Comparison of ENCODE assay signal across 27 mouse cellular contexts in the genomic region with DNA sequence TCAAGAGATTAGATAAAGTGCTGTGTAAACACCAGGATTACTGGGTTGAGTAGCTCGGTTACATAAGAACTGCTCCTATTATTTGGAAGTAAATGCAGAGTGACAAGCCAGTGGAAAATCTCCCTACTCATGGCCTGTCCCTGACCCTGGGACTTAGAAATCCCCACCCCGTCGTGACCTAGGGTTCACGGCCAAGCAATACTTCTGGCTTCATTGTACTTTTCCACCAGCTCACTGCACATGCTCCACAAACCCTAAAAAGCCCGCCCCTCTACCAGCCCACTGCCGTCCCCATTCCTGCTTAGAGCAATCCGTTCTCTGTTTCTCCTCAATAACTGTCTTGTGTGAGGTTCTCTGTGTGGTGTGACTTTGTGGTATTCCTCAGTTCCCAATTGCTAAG. TPM values are rescaled to one million over a fixed set of nuclear protein-coding genes. Genes with fewer than 3 reads are reported as not detected.
"Had no signal": no experiment of that assay in that cellular context is flagged by ENCODE, and none has a peak within 500 bp of the region (broad histone marks: within the 10 kb centered on the region; RNA-seq: fewer than 3 reads in every experiment).

No protein-coding gene starts in this region.

- H3K9ac ChIP-seq: liver, embryonic 14.5 days; lung, embryonic 15.5 days; midbrain, embryonic 13.5 days; neural tube, embryonic 12.5 days; neural tube, embryonic 15.5 days had no signal

- H3K4me2 ChIP-seq: liver, embryonic 11.5 days; lung, embryonic 15.5 days; midbrain, embryonic 13.5 days; neural tube, embryonic 12.5 days; neural tube, embryonic 15.5 days had no signal

- H3K36me3 ChIP-seq: lung, embryonic 15.5 days; midbrain, embryonic 13.5 days; neural tube, embryonic 12.5 days; neural tube, embryonic 15.5 days had no signal

- H3K27ac ChIP-seq: layer of hippocampus, adult 2 months; liver, embryonic 14.5 days; lung, embryonic 15.5 days; midbrain, embryonic 13.5 days; neural tube, embryonic 12.5 days; neural tube, embryonic 15.5 days had no signal

- H3K4me3 ChIP-seq: layer of hippocampus, adult 2 months; lung, embryonic 15.5 days; midbrain, embryonic 13.5 days; neural tube, embryonic 12.5 days; neural tube, embryonic 15.5 days had no signal

- H3K27me3 ChIP-seq: lung, embryonic 15.5 days; midbrain, embryonic 13.5 days; neural tube, embryonic 12.5 days; neural tube, embryonic 15.5 days had no signal

- H3K4me1 ChIP-seq: lung, embryonic 15.5 days; midbrain, embryonic 13.5 days; neural tube, embryonic 12.5 days; neural tube, embryonic 15.5 days had no signal

- H3K9me3 ChIP-seq: lung, embryonic 15.5 days; neural tube, embryonic 12.5 days; neural tube, embryonic 15.5 days had no signal

- ATAC-seq: inflammation-experienced regulatory T-cells, adult 6 months; intestine, embryonic 16.5 days; midbrain, embryonic 13.5 days had no signal

- DNase-seq: kidney, adult 8-10 months; layer of hippocampus, adult 9-11 months; lung, postnatal 14 days; right cerebral cortex, adult 18-20 months; right cerebral cortex, postnatal 14 days; right cerebral cortex, postnatal 4 days; thymus, postnatal 25 days had no signal

RNA-seq across cellular contexts. Expression of a gene that starts 26.5 kb away (rescaled TPM):
- total RNA-seq: layer of hippocampus, adult 2 months; layer of hippocampus, postnatal 25 days; left cerebral cortex, adult 18-20 months; left cerebral cortex, postnatal 36 days; megakaryocyte progenitor cell, adult 5-6 weeks; megakaryocyte-erythroid progenitor cell, adult 5-6 weeks had no signal
- polyA plus RNA-seq: inflammation-experienced regulatory T-cells, adult 6 months; intestine, embryonic 16.5 days; kidney, embryonic 16.5 days; large intestine, adult 2 months; limb, embryonic 11.5 days; limb, embryonic 14.5 days; liver, embryonic 11.5 days; liver, embryonic 14.5 days; lung, embryonic 15.5 days; midbrain, embryonic 13.5 days; neural tube, embryonic 12.5 days; neural tube, embryonic 15.5 days; stomach, embryonic 14.5 days; thymus, postnatal 0 days had no signal

RNA-seq across cellular contexts. Expression of a gene that starts 30.6 kb away (rescaled TPM):
- total RNA-seq: layer of hippocampus, adult 2 months; layer of hippocampus, postnatal 25 days; left cerebral cortex, adult 18-20 months; left cerebral cortex, postnatal 36 days; megakaryocyte-erythroid progenitor cell, adult 5-6 weeks had no signal
- polyA plus RNA-seq: inflammation-experienced regulatory T-cells, adult 6 months; intestine, embryonic 16.5 days; kidney, embryonic 16.5 days; large intestine, adult 2 months; liver, embryonic 11.5 days; liver, embryonic 14.5 days; lung, embryonic 15.5 days; neural tube, embryonic 12.5 days; stomach, embryonic 14.5 days had no signal
